Mouse (Mus musculus) T-helper 2 cell (primary cell): ENCODE results near the gene H2-Q6.
"Not testable (repeated sequence)": the region's sequence is repeated elsewhere in the genome, so short reads cannot be mapped to it uniquely, and the experiment has no call there.

Experiments
- in situ Hi-C: fragments of 300-600 bp; cut with MboI, MseI; formaldehyde crosslinking; loops from one replicate; pipeline ENCODE4 v1.15.1; 2025; ENCODE audit warnings: high pct_unique_total_duplicates

Gene H2-Q6

DNA sequence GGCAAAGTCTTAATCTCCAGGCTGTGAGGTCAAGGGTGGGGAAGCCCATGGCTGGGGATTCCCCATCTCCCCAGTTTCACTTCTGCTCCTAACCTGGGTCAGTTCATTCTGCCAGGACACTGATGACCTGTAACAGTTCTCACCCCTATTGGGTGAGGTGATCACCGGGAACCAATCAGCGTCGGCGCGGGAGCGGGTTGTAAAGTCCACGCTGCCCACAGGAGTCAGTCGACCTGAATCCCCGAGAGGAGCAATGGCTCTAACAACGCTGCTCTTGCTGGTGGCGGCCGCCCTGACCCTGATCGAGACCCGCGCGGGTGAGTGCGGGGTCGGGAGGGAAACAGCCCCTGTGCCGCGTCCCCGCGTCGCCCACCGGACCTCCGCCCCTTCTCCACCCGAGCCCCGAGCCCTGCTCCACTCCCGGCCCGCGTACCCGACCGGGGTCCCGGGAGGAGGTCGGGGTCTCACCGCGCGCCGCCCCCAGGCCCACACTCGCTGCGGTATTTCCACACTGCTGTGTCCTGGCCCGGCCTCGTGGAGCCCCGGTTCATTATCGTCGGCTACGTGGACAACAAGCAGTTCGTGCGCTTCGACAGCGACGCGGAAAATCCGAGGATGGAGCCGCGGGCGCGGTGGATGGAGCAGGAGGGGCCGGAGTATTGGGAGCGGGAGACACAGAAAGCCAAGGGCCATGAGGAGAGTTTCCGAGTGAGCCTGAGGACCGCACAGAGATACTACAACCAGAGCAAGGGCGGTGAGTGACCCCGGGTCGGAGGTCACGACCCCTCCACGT lies at the start of gene H2-Q6:
Gene H2-Q6 (plus strand): TSS at position 227 of the 793 bp plus-strand sequence.
- in situ Hi-C loops, result loop anchor here (5.0 to 25.0 kb wide), 3 partner anchors 32 to 1438 kb away; partner anchors contain the start of genes Cchcr1 and Tcf19

- in situ Hi-C loops, result loop anchor here (5.0 kb wide), 1 partner anchor 77 kb away; no protein-coding TSS in a partner anchor
Measured at GRCm38 (mm10) chr17:35379369-35379728, 45.3 kb upstream of the H2-Q6 start, which contains the start of gene H2-Q4. Gene H2-Q4 (plus strand): TSS chr17:35379617.

DNA sequence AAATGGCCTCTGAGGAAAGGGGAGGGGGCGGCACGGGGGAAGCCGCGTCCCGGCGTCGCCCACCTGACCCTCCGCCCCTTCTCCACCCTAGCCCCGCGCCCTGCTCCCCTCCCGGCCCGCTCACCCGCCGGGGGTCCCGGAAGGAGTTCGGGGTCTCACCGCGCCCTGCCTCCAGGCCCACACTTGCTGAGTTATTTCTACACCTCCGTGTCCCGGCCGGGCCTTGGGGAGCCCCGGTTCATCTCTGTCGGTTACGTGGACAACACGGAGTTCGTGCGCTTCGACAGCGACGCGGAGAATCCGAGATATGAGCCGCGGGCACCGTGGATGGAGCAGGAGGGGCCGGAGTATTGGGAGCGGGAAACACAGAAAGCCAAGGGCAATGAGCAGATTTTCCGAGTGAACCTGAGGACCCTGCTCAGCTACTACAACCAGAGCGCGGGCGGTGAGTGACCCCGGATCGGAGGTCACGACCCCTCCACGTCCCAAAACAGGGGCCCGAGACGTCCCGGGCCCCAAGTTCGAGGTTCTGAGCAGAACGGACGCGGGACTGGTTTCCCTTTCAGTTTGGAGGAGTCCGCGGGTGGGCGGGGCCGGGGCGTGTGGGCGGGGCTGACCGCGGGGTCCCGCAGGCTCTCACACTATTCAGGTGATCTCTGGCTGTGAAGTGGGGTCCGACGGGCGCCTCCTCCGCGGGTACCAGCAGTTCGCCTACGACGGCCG lies 44.8 kb upstream of the H2-Q6 start:
- in situ Hi-C loops, result loop anchor here (5.0 kb wide), 1 partner anchor 78 kb away; no protein-coding TSS in a partner anchor

DNA sequence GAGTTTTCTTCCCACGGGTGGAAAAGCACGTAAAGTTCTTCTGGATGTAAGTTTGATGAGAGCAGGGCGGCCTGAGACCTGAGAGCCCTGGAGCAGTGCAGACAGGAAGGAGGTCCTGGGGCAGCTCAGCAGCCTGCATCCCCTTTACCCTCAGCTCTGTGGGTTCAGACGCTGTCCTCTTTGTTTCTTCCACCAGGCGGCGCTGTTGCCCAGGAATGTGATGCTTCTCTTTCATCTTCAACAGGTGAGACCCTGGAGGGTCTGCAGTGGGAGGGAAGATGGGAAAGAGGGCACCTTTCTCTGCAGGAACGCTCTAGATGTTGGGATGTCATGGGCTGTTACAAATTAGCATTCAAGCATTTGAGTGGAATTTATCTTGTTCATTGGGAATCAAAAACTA lies 34.9 kb upstream of the H2-Q6 start:
- in situ Hi-C loops, result not testable (repeated sequence)

DNA sequence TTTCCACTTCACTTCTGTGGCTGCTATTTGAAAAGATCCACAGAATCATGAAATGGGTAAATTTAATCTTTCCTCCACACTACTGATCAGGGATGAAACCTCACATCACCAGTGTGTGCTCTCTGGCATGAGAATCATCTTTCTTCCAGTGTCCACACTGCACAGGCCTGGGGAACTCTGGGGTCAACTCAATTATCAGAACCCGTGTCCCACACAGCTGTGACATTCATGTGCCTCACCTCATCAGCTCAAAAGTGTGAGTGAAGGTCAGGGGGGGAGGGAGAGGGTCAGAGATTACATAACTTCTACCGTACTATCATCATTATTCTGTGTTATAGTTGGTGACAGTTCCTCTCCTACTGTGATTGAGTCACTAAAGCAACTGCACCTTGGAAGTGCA lies 32.0 kb upstream of the H2-Q6 start:
- in situ Hi-C loops, result not testable (repeated sequence)

- in situ Hi-C loops, result not testable (repeated sequence)
Measured at GRCm38 (mm10) chr17:35393864-35394800, 30.5 kb upstream of the H2-Q6 start.

- in situ Hi-C loops, result loop anchor here (5.0 kb wide), 1 partner anchor 45 kb away; no protein-coding TSS in a partner anchor
Measured at GRCm38 (mm10) chr17:35396956-35397355, 27.7 kb upstream of the H2-Q6 start.

- in situ Hi-C loops, result not testable (repeated sequence)
Measured at GRCm38 (mm10) chr17:35413057-35413456, 11.6 kb upstream of the H2-Q6 start.

DNA sequence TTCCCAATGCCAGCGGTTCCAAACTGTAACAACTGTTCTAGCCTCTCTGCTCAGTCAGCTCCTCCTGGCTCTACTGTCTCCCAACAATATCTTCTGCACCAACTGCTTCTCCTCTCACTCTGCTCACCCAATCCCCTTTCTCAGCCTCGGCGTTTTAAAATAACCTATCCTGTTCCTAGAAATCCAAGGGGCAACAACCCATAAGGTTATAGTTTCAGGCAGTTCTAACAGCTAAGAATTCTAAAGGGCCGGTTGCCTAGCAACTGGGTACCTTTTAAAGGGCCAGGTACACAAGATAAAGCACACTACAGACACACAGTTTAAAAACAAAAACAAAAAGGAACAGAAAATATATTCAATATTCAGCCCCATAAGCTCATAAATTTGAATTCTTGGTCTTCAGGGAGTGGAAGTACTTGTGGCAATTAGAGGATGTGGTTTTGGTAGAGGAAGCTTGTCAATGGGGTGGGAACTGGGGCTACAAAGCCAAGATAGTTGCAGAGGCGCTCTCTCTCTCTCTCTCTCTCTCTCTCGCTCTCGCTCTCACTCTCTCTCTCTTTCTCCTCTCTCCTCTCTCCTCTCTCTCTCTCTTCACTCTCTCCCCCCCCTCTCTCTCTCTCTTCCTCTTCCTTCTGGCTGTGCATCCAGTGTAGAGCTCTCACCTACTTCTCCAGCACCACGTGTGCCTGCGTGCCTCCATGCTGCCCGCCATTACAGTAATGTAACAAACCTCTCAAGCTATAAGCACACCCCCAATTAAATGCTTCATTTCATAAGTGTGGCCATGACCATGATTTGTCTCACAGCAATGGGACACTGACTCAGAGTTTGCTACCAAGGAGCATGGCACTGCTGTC lies 9.1 kb upstream of the H2-Q6 start:
- in situ Hi-C loops, result not testable (repeated sequence)

GRCm38 (mm10) chr17:35418772-35419171 lies 5.9 kb upstream of the H2-Q6 start:
- in situ Hi-C loops, result no loop called here

GRCm38 (mm10) chr17:35419564-35419963 lies 5.1 kb upstream of the H2-Q6 start:
- in situ Hi-C loops, result not testable (repeated sequence)

- in situ Hi-C loops, result loop anchor here (5.0 kb wide), 2 partner anchors 37 to 97 kb away; partner anchors contain the start of genes Cchcr1 and Tcf19
Measured at GRCm38 (mm10) chr17:35420206-35420810, 4.3 kb upstream of the H2-Q6 start.

- in situ Hi-C loops, result loop anchor here (5.0 kb wide), 2 partner anchors 36 to 96 kb away; partner anchors contain the start of genes Cchcr1 and Tcf19
Measured at GRCm38 (mm10) chr17:35421331-35421730, 3.3 kb upstream of the H2-Q6 start.

GRCm38 (mm10) chr17:35422360-35422759 lies 2.3 kb upstream of the H2-Q6 start:
- in situ Hi-C loops, result loop anchor here (5.0 kb wide), 2 partner anchors 35 to 95 kb away; partner anchors contain the start of genes Cchcr1 and Tcf19

DNA sequence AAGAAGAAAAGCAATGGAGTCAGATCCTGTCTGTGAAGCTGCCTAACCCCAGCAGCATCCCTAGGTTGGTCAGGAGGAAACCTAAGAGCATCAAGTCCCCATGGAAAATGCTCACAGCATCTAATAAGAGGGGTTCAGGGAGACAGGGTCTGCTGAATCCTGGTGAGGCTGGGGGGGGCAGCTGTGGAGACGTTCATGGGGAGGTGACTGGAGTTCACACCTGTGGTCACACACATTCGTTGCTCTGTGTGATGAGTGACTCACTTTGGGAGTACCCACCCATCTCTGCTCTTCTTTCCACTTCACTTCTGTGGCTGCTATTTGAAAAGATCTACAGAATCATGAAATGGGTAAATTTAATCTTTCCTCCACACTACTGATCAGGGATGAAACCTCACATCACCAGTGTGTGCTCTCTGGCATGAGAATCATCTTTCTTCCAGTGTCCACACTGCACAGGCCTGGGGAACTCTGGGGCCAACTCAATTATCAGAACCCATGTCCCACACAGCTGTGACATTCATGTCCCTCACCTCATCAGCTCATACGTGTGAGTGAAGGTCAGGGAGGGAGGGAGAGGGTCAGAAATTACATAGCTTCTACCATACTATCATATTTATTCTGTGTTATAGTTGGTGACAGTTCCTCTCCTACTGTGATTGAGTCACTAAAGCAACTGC lies 1.4 kb upstream of the H2-Q6 start:
- in situ Hi-C loops, result loop anchor here (5.0 kb wide), 2 partner anchors 34 to 94 kb away; partner anchors contain the start of genes Cchcr1 and Tcf19

- in situ Hi-C loops, result loop anchor here (5.0 kb wide), 2 partner anchors 33 to 93 kb away; partner anchors contain the start of genes Cchcr1 and Tcf19
Measured at GRCm38 (mm10) chr17:35424106-35424505, 544 bp upstream of the H2-Q6 start.

- in situ Hi-C loops, result loop anchor here (25.0 kb wide), 1 partner anchor 1438 kb away; no protein-coding TSS in a partner anchor
Measured at GRCm38 (mm10) chr17:35425474-35425873, 824 bp downstream of the H2-Q6 start.

- in situ Hi-C loops, result loop anchor here (25.0 kb wide), 1 partner anchor 1442 kb away; no protein-coding TSS in a partner anchor
Measured at GRCm38 (mm10) chr17:35428883-35429282, 4.2 kb downstream of the H2-Q6 start.

GRCm38 (mm10) chr17:35430671-35431070 lies 6.0 kb downstream of the H2-Q6 start:
- in situ Hi-C loops, result loop anchor here (25.0 kb wide), 1 partner anchor 1443 kb away; no protein-coding TSS in a partner anchor
